Mouse (Mus musculus) spleen, adult 2 months (tissue): Measurements from ENCODE around the gene Wrap53. TPM values are rescaled to one million over a fixed set of nuclear protein-coding genes. Genes with fewer than 3 reads are reported as not detected.
"Not testable (repeated sequence)": the region's sequence is repeated elsewhere in the genome, so short reads cannot be mapped to it uniquely, and the experiment has no call there.

Experiments
- DNase-seq, 2 experiments: peaks; one replicate each; pipeline versions ENCODE4 v3.0.0 to v3.0.0-alpha.2; 2012 to 2021; ENCODE audit warnings: low spot score in 2 of 2, low read depth in 1 of 2
- H3K27ac ChIP-seq: fragments of 200-500 bp; 2 replicates; pipeline ENCODE4 v1.5.1; 2012; ENCODE audit warnings: low read length, inconsistent platforms; ENCODE audit not compliant: insufficient read depth
- H3K27me3 ChIP-seq: fragments of 200-500 bp; 2 replicates; pipeline ENCODE4 v1.6.1; 2012; ENCODE audit warnings: mild to moderate bottlenecking, moderate library complexity, low read length, inconsistent platforms; ENCODE audit not compliant: control insufficient read depth, insufficient read depth
- H3K36me3 ChIP-seq: fragments of 200-500 bp; 2 replicates; pipeline ENCODE4 v1.6.1; 2012; ENCODE audit warnings: mild to moderate bottlenecking, low read length, inconsistent platforms; ENCODE audit not compliant: control insufficient read depth, insufficient read depth
- H3K4me1 ChIP-seq: fragments of 200-500 bp; 2 replicates; pipeline ENCODE4 v1.6.1; 2011; ENCODE audit warnings: inconsistent platforms; ENCODE audit not compliant: control insufficient read depth, insufficient read depth, insufficient read length
- H3K4me3 ChIP-seq: fragments of 200-500 bp; 2 replicates; pipeline ENCODE4 v1.5.1; 2011; ENCODE audit warnings: mild to moderate bottlenecking, inconsistent platforms; ENCODE audit not compliant: insufficient read depth, insufficient read length; ENCODE audit errors: extremely low read depth
- CTCF ChIP-seq: fragments of 200-500 bp; IDR thresholded peaks from 2 replicates; pipeline ENCODE4 v1.5.1; 2011; ENCODE audit warnings: mild to moderate bottlenecking, inconsistent platforms; ENCODE audit not compliant: insufficient read depth, insufficient read length, insufficient replicate concordance; ENCODE audit errors: extremely low read depth
- POLR2A ChIP-seq: fragments of 200-500 bp; IDR thresholded peaks from 2 replicates; pipeline ENCODE4 v1.6.1; 2011; ENCODE audit warnings: low read depth, low read length, inconsistent platforms
- WGBS: fragments of 180-500 bp; shearing (Covaris S2); methylation state at CpG from one replicate; pipeline ENCODE4 v1.1.7; 2018; 5-methylcytosine and 5-hydroxymethylcytosine counted together
- polyA plus RNA-seq: library from polyadenylated mRNA; depleted of rRNA; stranded (reverse); fragments of >200 nt; gene quantifications from 2 replicates; pipeline ENCODE4 v1.2.3, GENCODE M21; 2012; rRNA removed

The Wrap53 gene
- polyA plus RNA-seq: 15.6 and 21.3 TPM in 2 replicates

DNA sequence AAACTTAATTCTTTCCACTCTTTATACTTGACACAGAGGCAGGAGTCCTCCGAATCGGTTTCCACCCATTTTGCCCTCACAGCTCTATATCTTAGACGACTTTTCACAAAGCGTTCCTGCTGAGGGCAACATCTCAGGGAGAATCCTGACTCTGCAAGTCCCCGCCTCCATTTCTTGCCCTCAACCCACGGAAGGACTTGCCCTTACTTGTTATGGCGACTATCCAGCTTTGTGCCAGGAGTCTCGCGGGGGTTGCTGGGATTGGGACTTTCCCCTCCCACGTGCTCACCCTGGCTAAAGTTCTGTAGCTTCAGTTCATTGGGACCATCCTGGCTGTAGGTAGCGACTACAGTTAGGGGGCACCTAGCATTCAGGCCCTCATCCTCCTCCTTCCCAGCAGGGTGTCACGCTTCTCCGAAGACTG, at the start of gene Wrap53, which contains the start of gene Trp53:
TSS of gene Wrap53 (minus strand) at position 165 of the 424 bp plus-strand sequence.
TSS of gene Trp53 (plus strand) at position 269 of the 424 bp plus-strand sequence.
- H3K4me1 ChIP-seq: peaks cover 10% of the 10 kb centered on the region; the same call in 1 of the 2 replicates

DNA sequence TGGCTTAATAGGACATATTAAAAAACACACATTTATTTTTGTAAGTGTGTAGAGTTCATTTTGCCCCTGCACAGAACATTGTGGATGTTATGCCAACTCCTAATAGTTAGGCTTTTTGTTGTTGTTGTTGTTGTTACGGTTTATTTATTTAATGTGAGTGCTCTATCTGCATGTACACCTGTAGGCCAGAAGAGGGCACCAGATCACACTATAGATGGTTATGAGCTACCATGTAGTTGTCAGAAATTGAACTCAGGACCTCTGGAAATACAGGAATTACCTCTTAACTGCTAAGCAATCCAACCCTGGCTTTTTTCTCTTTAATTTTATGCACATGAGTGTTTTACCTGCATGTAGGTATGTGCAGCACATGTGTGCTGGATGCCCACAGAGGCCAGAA, 49.7 kb upstream of the Wrap53 start:
- 66% methylated on average over 1 of the region's 1 CpGs for WGBS
- H3K4me1 ChIP-seq: peaks cover 2% of the 10 kb centered on the region; the same call in 1 of the 2 replicates
- no peaks in the 10 kb centered on the region for H3K27me3 ChIP-seq
- DNase-seq: peak in 1 of 2 experiments; percentile 25
- H3K27ac ChIP-seq: no peak overlapping the region
- H3K4me3 ChIP-seq: no peak overlapping the region
- H3K36me3 ChIP-seq: no peaks in the 10 kb centered on the region
- TF ChIP-seq POLR2A: no peak
- TF ChIP-seq CTCF: no peak

More for the DNA sequence above, at the start of gene Wrap53, which contains the start of gene Trp53:
- TF ChIP-seq CTCF: no peak
- TF ChIP-seq POLR2A: peak; percentile 55; the same call in 1 of the 2 replicates
- peak; percentile 86 to 95 for DNase-seq
- H3K36me3 ChIP-seq: no peaks in the 10 kb centered on the region
- 1% methylated on average over 13 of the region's 13 CpGs for WGBS
- H3K27ac ChIP-seq: peak within 1 kb of the TSS; percentile 94
- no peaks in the 10 kb centered on the region for H3K27me3 ChIP-seq
- peak within 1 kb of the TSS; percentile 100 for H3K4me3 ChIP-seq

GRCm38 (mm10) chr11:69628286-69628685, 48.2 kb upstream of the Wrap53 start:
- H3K27me3 ChIP-seq: no peaks in the 10 kb centered on the region
- H3K4me1 ChIP-seq: no peaks in the 10 kb centered on the region
- no peak overlapping the region for H3K27ac ChIP-seq
- no peak overlapping the region for H3K4me3 ChIP-seq
- H3K36me3 ChIP-seq: no peaks in the 10 kb centered on the region
- whole genome bisulfite sequencing: 39% methylated on average over 6 of the region's 6 CpGs
- TF ChIP-seq POLR2A: no peak
- TF ChIP-seq CTCF: peak; percentile 78; the same call in 1 of the 2 replicates
- peak; percentile 55 to 71 for DNase-seq

GRCm38 (mm10) chr11:69624339-69624738, 44.3 kb upstream of the Wrap53 start:
- WGBS: 70% methylated on average over 2 of the region's 2 CpGs
- not testable (repeated sequence) for DNase-seq, H3K36me3 ChIP-seq, H3K27me3 ChIP-seq, H3K4me1 ChIP-seq, H3K4me3 ChIP-seq, H3K27ac ChIP-seq

GRCm38 (mm10) chr11:69623006-69623405, 43.0 kb upstream of the Wrap53 start:
- no peaks in the 10 kb centered on the region for H3K36me3 ChIP-seq
- no peak for TF ChIP-seq POLR2A
- TF ChIP-seq CTCF: no peak
- H3K27me3 ChIP-seq: no peaks in the 10 kb centered on the region
- H3K4me3 ChIP-seq: no peak overlapping the region
- no peak overlapping the region for H3K27ac ChIP-seq
- 85% methylated on average over 4 of the region's 4 CpGs for WGBS
- no peak for DNase-seq
- no peaks in the 10 kb centered on the region for H3K4me1 ChIP-seq

GRCm38 (mm10) chr11:69622406-69622805, 42.4 kb upstream of the Wrap53 start:
- DNase-seq: no peak

GRCm38 (mm10) chr11:69621571-69622268, 41.7 kb upstream of the Wrap53 start, which contains the start of gene Sat2:
TSS of gene Sat2 (plus strand) at chr11:69622024.
- H3K27ac ChIP-seq: no peak within 1 kb of the TSS
- 21% methylated on average over 20 of the region's 20 CpGs for WGBS
- no peak for DNase-seq
- H3K4me1 ChIP-seq: no peaks in the 10 kb centered on the region
- H3K27me3 ChIP-seq: no peaks in the 10 kb centered on the region
- no peaks in the 10 kb centered on the region for H3K36me3 ChIP-seq
- TF ChIP-seq CTCF (no peak), POLR2A (no peak)
- peak within 1 kb of the TSS; percentile 49 for H3K4me3 ChIP-seq

More at GRCm38 (mm10) chr11:69622406-69622805, 42.4 kb upstream of the Wrap53 start:
- Histone ChIP-seq H3K4me1 (no peaks in the 10 kb centered on the region), H3K4me3 (no peak overlapping the region), H3K27ac (no peak overlapping the region), H3K36me3 (no peaks in the 10 kb centered on the region), H3K27me3 (no peaks in the 10 kb centered on the region)
- WGBS: 55% methylated on average over 6 of the region's 6 CpGs
- no peak for TF ChIP-seq CTCF
- no peak for TF ChIP-seq POLR2A
